Mouse (Mus musculus) bone marrow, adult 2 months (tissue): ENCODE data around the gene Sptssa.

Experiments used
- CTCF ChIP-seq: fragments of 200-500 bp; IDR thresholded peaks from 2 replicates; pipeline ENCODE4 v1.5.1; 2011; ENCODE audit warnings: low read length, control low read depth; ENCODE audit not compliant: control insufficient read depth, insufficient read depth
- POLR2A ChIP-seq: fragments of 200-500 bp; IDR thresholded peaks from 2 replicates; pipeline ENCODE4 v1.6.1; 2011; ENCODE audit warnings: low read depth, mild to moderate bottlenecking, control low read depth, low read length, borderline replicate concordance; ENCODE audit not compliant: control insufficient read depth

DNA sequence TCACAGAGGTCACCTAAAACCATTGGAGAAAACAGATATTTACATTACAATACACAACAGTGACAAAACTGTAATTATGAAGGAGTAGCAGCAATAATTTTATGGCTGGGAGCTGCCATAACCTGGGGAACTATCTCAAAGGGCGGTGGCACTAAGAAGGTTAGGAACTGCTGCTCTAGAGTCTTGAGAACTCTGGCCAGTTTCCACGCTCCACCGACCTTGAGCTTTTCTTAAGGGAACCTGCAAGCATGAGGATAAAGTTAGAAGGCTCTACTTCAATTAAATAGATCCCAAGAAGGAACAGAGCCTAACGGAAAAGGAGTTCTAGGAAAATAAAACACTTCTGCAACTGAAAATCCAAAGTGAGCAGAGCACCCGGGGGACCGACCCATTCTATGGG is 9.2 kb upstream of the Sptssa start:
- no peak for TF ChIP-seq CTCF
- no peak for TF ChIP-seq POLR2A
